Mouse (Mus musculus) neural tube, embryonic 14.5 days (tissue): Measurements from ENCODE around the gene Gphb5. TPM values are rescaled to one million over a fixed set of nuclear protein-coding genes. Genes with fewer than 3 reads are reported as not detected.
"Not testable (repeated sequence)": the region's sequence is repeated elsewhere in the genome, so short reads cannot be mapped to it uniquely, and the experiment has no call there.

ENCODE experiments used
- ATAC-seq: fragments of 200-750 bp; cut with Nextera tagmentation; 2 replicates; pipeline ENCODE4 v1.8.0; 2017; ENCODE audit warnings: low read depth, mild to moderate bottlenecking, moderate TSS enrichment, moderate library complexity
- H3K27ac ChIP-seq: fragments of 300-500 bp; sonication (generic); 2 replicates; pipeline ENCODE4 v1.5.1; 2014; ENCODE audit warnings: low read depth, mild to moderate bottlenecking, control low read depth, low read length, moderate library complexity, mixed read lengths
- H3K27me3 ChIP-seq: fragments of 300-500 bp; sonication (generic); 2 replicates; pipeline ENCODE4 v1.6.1; 2014; ENCODE audit warnings: low read length; ENCODE audit not compliant: control insufficient read depth, insufficient read depth
- H3K36me3 ChIP-seq: fragments of 300-500 bp; sonication (generic); 2 replicates; pipeline ENCODE4 v1.6.1; 2014; ENCODE audit warnings: low read length, mixed read lengths; ENCODE audit not compliant: control insufficient read depth, insufficient read depth
- H3K4me1 ChIP-seq: fragments of 300-500 bp; sonication (generic); 2 replicates; pipeline ENCODE4 v1.6.1; 2014; ENCODE audit warnings: low read length; ENCODE audit not compliant: control insufficient read depth, insufficient read depth
- H3K4me2 ChIP-seq: fragments of 300-500 bp; sonication (generic); 2 replicates; pipeline ENCODE4 v1.6.1; 2014; ENCODE audit warnings: mild to moderate bottlenecking, low read depth, low read length, control low read depth
- H3K4me3 ChIP-seq: fragments of 300-500 bp; sonication (generic); 2 replicates; pipeline ENCODE4 v1.5.1; 2014; ENCODE audit warnings: low read depth, low read length, control low read depth, mixed read lengths
- H3K9ac ChIP-seq: fragments of 300-500 bp; sonication (generic); replicated peaks from 2 replicates; pipeline ENCODE4 v1.6.1; 2014; ENCODE audit warnings: low read depth, mild to moderate bottlenecking, control low read depth, low read length, mixed read lengths
- H3K9me3 ChIP-seq: fragments of 300-500 bp; sonication (generic); 2 replicates; pipeline ENCODE4 v1.6.1; 2016; ENCODE audit warnings: low read length; ENCODE audit not compliant: control insufficient read depth
- WGBS: fragments of 180-500 bp; shearing (Covaris S2); extraction: QIAGEN DNeasy Blood & Tissue Kit; methylation state at CpG from one replicate; pipeline ENCODE4 v1.1.7; 2014; 5-methylcytosine and 5-hydroxymethylcytosine counted together
- polyA plus RNA-seq: library from polyadenylated mRNA; unstranded; fragments of >200 nt; fragmentation: Nextera tagmentation; extraction: Ambion mirVana; gene quantifications from 2 replicates; pipeline ENCODE4 v1.2.1, GENCODE M21; 2014

Gphb5 gene
- polyA plus RNA-seq, 1 experiment from 2014 or later: not detected

DNA sequence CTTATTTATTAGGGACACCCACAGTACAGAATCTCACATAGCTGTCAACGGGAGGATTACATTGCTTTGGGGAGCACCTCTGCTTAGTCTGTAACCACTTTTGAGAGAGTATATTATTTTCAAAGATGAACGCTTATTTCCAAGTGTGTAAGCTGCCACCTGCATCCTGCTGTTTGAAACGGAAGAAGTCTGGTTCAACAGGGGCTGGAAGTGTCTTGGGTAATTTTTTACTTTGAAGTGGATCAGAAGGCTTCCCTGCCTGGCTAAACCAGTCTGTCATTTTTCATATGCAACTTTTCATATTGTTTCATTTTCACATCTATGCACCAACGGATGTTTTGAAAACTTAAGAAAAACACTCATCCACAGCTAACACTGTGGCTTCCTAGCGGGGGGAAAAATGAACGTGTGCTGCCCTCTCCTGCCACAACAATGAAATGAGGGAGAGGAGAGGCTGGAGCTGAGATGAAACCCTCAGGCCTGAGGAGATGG is 32.9 kb upstream of the Gphb5 start:
- Histone ChIP-seq H3K9me3 (no peaks in the 10 kb centered on the region), H3K4me2 (no peak overlapping the region), H3K9ac (no peak overlapping the region), H3K4me1 (no peaks in the 10 kb centered on the region), H3K27ac (no peak overlapping the region), H3K27me3 (no peaks in the 10 kb centered on the region), H3K36me3 (peaks cover 16% of the 10 kb centered on the region), H3K4me3 (no peak overlapping the region)
- ATAC-seq: no peak
- 79% methylated on average over 6 of the region's 6 CpGs for WGBS

DNA sequence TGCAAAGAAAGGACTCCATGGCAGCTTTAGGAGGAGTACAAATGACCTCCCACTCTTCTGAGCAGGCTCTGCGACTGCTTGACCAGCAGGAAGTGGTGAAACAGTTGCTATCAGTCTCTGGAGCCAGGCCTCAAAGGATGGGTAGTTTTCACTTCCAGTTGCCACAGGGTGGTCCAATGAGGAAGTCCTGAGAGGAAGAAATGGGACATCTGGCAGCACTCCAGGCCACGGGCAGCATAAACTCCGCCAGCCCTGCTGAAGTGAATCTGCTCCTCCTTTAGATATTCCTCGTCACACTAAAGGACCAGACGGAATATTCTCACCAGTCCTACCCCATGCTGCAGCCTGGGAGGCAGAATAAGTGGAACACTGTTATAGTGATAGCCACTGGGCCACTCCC is 32.3 kb upstream of the Gphb5 start:
- Histone ChIP-seq H3K27ac (no peak overlapping the region), H3K9me3 (no peaks in the 10 kb centered on the region), H3K9ac (no peak overlapping the region), H3K27me3 (no peaks in the 10 kb centered on the region), H3K36me3 (peaks cover 16% of the 10 kb centered on the region), H3K4me2 (no peak overlapping the region), H3K4me3 (no peak overlapping the region), H3K4me1 (no peaks in the 10 kb centered on the region)
- ATAC-seq: no peak
- WGBS: 81% methylated on average over 5 of the region's 5 CpGs

DNA sequence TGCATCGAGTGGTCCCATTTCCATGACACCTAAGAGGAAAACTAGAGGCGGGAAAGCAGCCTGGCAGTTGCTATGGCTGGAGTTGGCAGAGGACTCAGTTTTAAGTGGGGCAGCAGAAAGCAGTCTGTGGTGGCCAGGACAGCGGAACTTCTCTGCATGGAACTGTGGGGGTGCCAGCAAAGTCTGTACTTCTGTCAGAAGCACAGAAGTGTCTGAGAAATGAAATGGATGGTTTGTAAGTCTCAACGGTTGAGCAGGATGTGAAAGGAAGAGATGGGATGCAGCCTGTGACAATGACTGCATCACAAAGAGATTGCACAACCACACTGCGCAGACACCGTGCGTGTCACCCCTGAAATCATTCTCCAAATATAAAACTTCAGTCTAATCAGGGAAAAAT is 29.7 kb upstream of the Gphb5 start:
- 91% methylated on average over 7 of the region's 7 CpGs for WGBS

DNA sequence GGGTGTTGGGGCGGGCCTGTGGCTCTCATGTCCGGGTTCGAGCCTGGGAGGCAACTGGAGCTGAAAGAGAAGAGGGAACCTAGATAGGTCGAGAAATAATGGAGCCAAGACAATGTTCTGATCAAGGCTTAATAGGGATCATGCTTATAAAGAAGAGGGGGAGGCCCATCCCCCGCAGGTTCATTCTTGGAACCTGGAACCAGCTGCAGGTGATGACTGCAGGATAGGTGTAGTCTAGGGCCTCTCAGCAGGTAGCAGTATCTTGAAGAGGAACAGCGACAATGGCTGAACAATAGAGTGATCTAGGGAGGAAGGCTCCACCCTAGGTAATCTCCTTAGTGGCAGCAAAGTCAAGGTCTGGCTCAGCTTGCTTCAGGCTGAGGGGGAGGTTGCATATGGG is 15.8 kb upstream of the Gphb5 start:
- ATAC-seq, H3K4me1 ChIP-seq, H3K4me3 ChIP-seq, H3K36me3 ChIP-seq, H3K9ac ChIP-seq, H3K27ac ChIP-seq, H3K9me3 ChIP-seq, H3K27me3 ChIP-seq, H3K4me2 ChIP-seq: not testable (repeated sequence)
- WGBS: 84% methylated on average over 6 of the region's 6 CpGs

More for the DNA sequence above, 29.7 kb upstream of the Gphb5 start:
- no peak overlapping the region for H3K4me3 ChIP-seq
- ATAC-seq: no peak
- no peaks in the 10 kb centered on the region for H3K4me1 ChIP-seq
- H3K9ac ChIP-seq: no peak overlapping the region
- H3K27me3 ChIP-seq: no peaks in the 10 kb centered on the region
- no peaks in the 10 kb centered on the region for H3K9me3 ChIP-seq
- H3K27ac ChIP-seq: no peak overlapping the region
- peaks cover under 1% of the 10 kb centered on the region; the same call in 1 of the 2 replicates for H3K36me3 ChIP-seq
- H3K4me2 ChIP-seq: no peak overlapping the region

- H3K4me1 ChIP-seq: no peaks in the 10 kb centered on the region
- H3K4me2 ChIP-seq: no peak overlapping the region
- no peak overlapping the region for H3K9ac ChIP-seq
- 81% methylated on average over 1 of the region's 1 CpGs for WGBS
- no peak for ATAC-seq
- no peaks in the 10 kb centered on the region for H3K9me3 ChIP-seq
- no peak overlapping the region for H3K27ac ChIP-seq
- no peak overlapping the region for H3K4me3 ChIP-seq
- H3K27me3 ChIP-seq: no peaks in the 10 kb centered on the region; the same call in 1 of the 2 replicates
- H3K36me3 ChIP-seq: no peaks in the 10 kb centered on the region
Measured at GRCm38 (mm10) chr12:75429685-75430396, 13.3 kb upstream of the Gphb5 start.

DNA sequence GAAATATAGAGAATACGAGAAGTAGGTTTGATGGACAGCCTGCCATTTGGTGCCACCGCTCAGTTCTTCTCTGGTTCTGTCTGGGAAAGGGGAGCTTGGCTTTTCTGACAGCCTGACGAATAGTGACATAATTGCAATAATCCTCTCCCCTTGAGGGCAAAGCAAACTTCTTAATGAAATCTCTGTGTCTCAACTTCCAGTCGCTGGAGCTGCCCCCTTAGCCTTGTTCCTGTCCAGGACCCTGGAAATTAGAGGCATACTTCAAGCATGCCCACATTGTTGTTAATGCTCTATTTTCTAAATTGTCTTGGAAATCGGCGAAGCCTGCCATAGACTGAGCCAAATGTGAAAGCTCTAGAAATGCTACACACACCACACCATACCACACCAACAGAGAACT is 12.1 kb upstream of the Gphb5 start:
- 91% methylated on average over 6 of the region's 6 CpGs for WGBS
- Histone ChIP-seq H3K27me3 (no peaks in the 10 kb centered on the region; the same call in 1 of the 2 replicates), H3K9me3 (no peaks in the 10 kb centered on the region), H3K4me2 (no peak overlapping the region), H3K27ac (no peak overlapping the region), H3K4me1 (no peaks in the 10 kb centered on the region), H3K36me3 (no peaks in the 10 kb centered on the region), H3K9ac (no peak overlapping the region), H3K4me3 (no peak overlapping the region)
- ATAC-seq: no peak

DNA sequence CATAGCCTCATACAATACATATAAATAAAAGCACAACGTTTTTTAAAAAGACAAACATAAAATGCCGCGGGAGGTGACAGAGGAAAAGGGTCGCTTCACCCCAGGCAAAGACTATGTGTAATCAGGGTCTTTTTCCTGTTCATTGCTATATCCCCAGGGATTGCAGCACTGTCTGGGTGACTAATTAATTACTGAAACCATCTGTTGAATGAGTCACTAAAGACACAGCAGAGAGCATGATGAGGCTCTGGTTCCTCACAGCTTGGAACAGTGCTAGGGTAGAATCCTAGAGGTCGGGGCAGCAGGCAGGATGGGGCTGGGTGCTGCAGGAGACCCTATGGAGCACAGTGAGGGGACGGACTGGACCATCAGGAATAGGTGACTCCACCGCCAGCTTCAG is 9.3 kb upstream of the Gphb5 start:
- H3K9me3 ChIP-seq: no peaks in the 10 kb centered on the region
- no peaks in the 10 kb centered on the region for H3K4me1 ChIP-seq
- 83% methylated on average over 7 of the region's 7 CpGs for WGBS
- H3K4me3 ChIP-seq: no peak overlapping the region
- no peak for ATAC-seq
- H3K36me3 ChIP-seq: no peaks in the 10 kb centered on the region
- H3K27ac ChIP-seq: no peak overlapping the region
- H3K4me2 ChIP-seq: no peak overlapping the region
- no peak overlapping the region for H3K9ac ChIP-seq
- no peaks in the 10 kb centered on the region; the same call in 1 of the 2 replicates for H3K27me3 ChIP-seq

DNA sequence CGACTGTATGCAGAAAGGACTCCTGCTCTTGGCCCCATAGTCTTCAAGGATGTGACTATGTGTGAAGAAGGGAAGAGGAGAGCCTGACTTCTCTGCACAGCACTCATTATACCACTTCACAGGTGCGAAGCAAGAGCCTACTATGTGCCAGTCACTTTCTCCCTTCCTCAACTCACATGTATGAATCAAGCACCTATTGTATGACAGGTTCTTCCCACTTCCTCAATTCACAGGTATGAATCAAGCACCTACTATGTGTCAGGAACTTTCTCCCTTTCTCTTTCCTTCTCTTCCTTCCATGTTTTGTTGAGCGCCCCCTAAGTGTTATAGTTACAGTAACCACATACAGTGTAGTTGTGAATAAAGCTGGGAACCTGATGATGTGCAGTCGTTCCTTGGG is 8.2 kb upstream of the Gphb5 start:
- no peak for ATAC-seq
- no peaks in the 10 kb centered on the region for H3K4me1 ChIP-seq
- WGBS: 87% methylated on average over 4 of the region's 4 CpGs
- no peaks in the 10 kb centered on the region for H3K9me3 ChIP-seq
- H3K9ac ChIP-seq: no peak overlapping the region
- H3K27ac ChIP-seq: no peak overlapping the region
- H3K36me3 ChIP-seq: no peaks in the 10 kb centered on the region
- no peak overlapping the region for H3K4me3 ChIP-seq
- H3K27me3 ChIP-seq: no peaks in the 10 kb centered on the region; the same call in 1 of the 2 replicates
- H3K4me2 ChIP-seq: no peak overlapping the region

GRCm38 (mm10) chr12:75424359-75424758 is 7.8 kb upstream of the Gphb5 start:
- Histone ChIP-seq H3K27ac (no peak overlapping the region), H3K4me1 (no peaks in the 10 kb centered on the region), H3K4me2 (no peak overlapping the region), H3K36me3 (no peaks in the 10 kb centered on the region), H3K9ac (no peak overlapping the region), H3K27me3 (no peaks in the 10 kb centered on the region; the same call in 1 of the 2 replicates), H3K9me3 (no peaks in the 10 kb centered on the region), H3K4me3 (no peak overlapping the region)
- WGBS: 44% methylated on average over 7 of the region's 7 CpGs
- no peak for ATAC-seq
